Mouse (Mus musculus) bone marrow, adult 2 months (tissue): ENCODE measurements around the gene Map1s.

Experiments
- CTCF ChIP-seq: fragments of 200-500 bp; IDR thresholded peaks from 2 replicates; pipeline ENCODE4 v1.5.1; 2011; ENCODE audit warnings: low read length, control low read depth; ENCODE audit not compliant: control insufficient read depth, insufficient read depth
- POLR2A ChIP-seq: fragments of 200-500 bp; IDR thresholded peaks from 2 replicates; pipeline ENCODE4 v1.6.1; 2011; ENCODE audit warnings: low read depth, mild to moderate bottlenecking, control low read depth, low read length, borderline replicate concordance; ENCODE audit not compliant: control insufficient read depth

DNA sequence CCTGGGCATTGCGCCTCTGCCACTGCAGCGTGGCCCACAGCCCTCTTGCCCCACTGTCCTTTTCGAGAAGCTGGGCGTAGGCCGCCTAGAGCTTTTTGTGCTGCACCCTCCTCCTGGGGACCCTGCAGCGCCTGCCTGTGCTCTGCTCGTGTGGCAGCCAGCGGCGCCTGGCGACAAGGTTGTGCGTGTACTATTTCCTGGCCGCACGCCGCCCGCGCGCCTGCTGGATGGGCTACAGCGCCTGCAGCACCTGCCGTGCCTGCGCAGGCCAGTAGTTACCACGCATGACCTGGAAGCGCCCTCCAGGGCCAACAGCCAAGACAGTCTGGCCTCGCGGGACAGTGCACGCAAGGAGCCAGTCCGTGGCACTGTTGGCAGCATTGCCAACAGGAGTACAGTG is 7.8 kb downstream of the Map1s start:
- no peak for TF ChIP-seq POLR2A
- no peak for TF ChIP-seq CTCF
